In genomic region chr5:35607784-35608183, GRCm38 (mm10) we compare ENCODE assay signal across 11 mouse cellular contexts. TPM values are rescaled to one million over a fixed set of nuclear protein-coding genes. Genes with fewer than 3 reads are reported as not detected.
DNase-seq lines count a peak whose midpoint lies in the region; ATAC-seq lines count a peak whose summit lies in the region.
"Had no signal": no experiment of that assay in that cellular context is flagged by ENCODE, and none has a peak within 500 bp of the region (broad histone marks: within the 10 kb centered on the region; RNA-seq: fewer than 3 reads in every experiment).

No protein-coding gene starts in this region.

- H3K27ac ChIP-seq in kidney, embryonic 15.5 days: no peak overlapping the region
- no peak overlapping the region for H3K27ac ChIP-seq in heart, embryonic 11.5 days (ENCODE audit: low read depth, low read length)
- H3K27ac ChIP-seq in lung, embryonic 15.5 days: no peak overlapping the region
- H3K27ac ChIP-seq: liver, embryonic 15.5 days; neural tube, embryonic 15.5 days had no signal

- no peak overlapping the region for H3K4me2 ChIP-seq in kidney, embryonic 15.5 days
- H3K4me2 ChIP-seq in heart, embryonic 11.5 days: no peak overlapping the region
- no peak overlapping the region for H3K4me2 ChIP-seq in lung, embryonic 15.5 days
- H3K4me2 ChIP-seq: liver, embryonic 15.5 days; neural tube, embryonic 15.5 days had no signal

- H3K9ac ChIP-seq in kidney, embryonic 15.5 days: no peak overlapping the region
- H3K9ac ChIP-seq in heart, embryonic 11.5 days (ENCODE audit: low read depth, low read length): no peak overlapping the region
- no peak overlapping the region for H3K9ac ChIP-seq in lung, embryonic 15.5 days
- H3K9ac ChIP-seq: liver, embryonic 15.5 days; neural tube, embryonic 15.5 days had no signal

- peaks cover 30% of the 10 kb centered on the region for H3K4me1 ChIP-seq in kidney, embryonic 15.5 days
- peaks cover 17% of the 10 kb centered on the region for H3K4me1 ChIP-seq in heart, embryonic 11.5 days (ENCODE audit: control insufficient read depth, insufficient read depth, low read length)
- peaks cover 35% of the 10 kb centered on the region for H3K4me1 ChIP-seq in lung, embryonic 15.5 days
- H3K4me1 ChIP-seq: liver, embryonic 15.5 days had no signal

- DNase-seq in kidney, postnatal 14 days: peak; percentile 21
- DNase-seq in cerebellum, postnatal 10 days: peak; percentile 66 to 68
- DNase-seq in spleen, postnatal 10 days (ENCODE audit: low spot score in 2 of 2): no peak
- DNase-seq in layer of hippocampus, adult 9-10 months (ENCODE audit: low spot score): no peak
- DNase-seq in thymus, adult 18-20 months: no peak

- H3K27me3 ChIP-seq in kidney, embryonic 15.5 days: no peaks in the 10 kb centered on the region
- H3K27me3 ChIP-seq in heart, embryonic 11.5 days (ENCODE audit: control insufficient read depth, insufficient read depth, low read length): peaks cover 2% of the 10 kb centered on the region; the same call in 1 of the 2 replicates
- H3K27me3 ChIP-seq in lung, embryonic 15.5 days: no peaks in the 10 kb centered on the region
- H3K27me3 ChIP-seq: liver, embryonic 15.5 days; neural tube, embryonic 15.5 days; Patski had no signal

- peaks cover 9% of the 10 kb centered on the region; the same call in 1 of the 2 replicates for H3K36me3 ChIP-seq in kidney, embryonic 15.5 days
- no peaks in the 10 kb centered on the region; the same call in none of the 2 replicates for H3K36me3 ChIP-seq in heart, embryonic 11.5 days (ENCODE audit: control insufficient read depth, insufficient read depth, low read length)
- H3K36me3 ChIP-seq in lung, embryonic 15.5 days: no peaks in the 10 kb centered on the region
- H3K36me3 ChIP-seq: liver, embryonic 15.5 days had no signal

- ATAC-seq in kidney, embryonic 15.5 days (replicated peaks; ENCODE audit: low FRiP score): no peak
- 0 out of 2 replicates have a peak, but pooled peaks have one; percentile 16 for ATAC-seq in heart, embryonic 11.5 days (replicated peaks; ENCODE audit: insufficient number of reproducible peaks, low FRiP score, low TSS enrichment)
- peak; percentile 33; the same call in 1 of the 2 replicates for ATAC-seq in lung, embryonic 15.5 days (ENCODE audit: borderline replicate concordance, extremely low read depth, low FRiP score, low TSS enrichment)
- ATAC-seq: Patski had no signal

- H3K9me3 ChIP-seq in kidney, embryonic 15.5 days (replicated peaks): no peaks in the 10 kb centered on the region
- H3K9me3 ChIP-seq in heart, embryonic 11.5 days (replicated peaks; ENCODE audit: control insufficient read depth, low read length): no peaks in the 10 kb centered on the region
- H3K9me3 ChIP-seq in lung, embryonic 15.5 days: no peaks in the 10 kb centered on the region
- H3K9me3 ChIP-seq: liver, embryonic 15.5 days; neural tube, embryonic 15.5 days had no signal

- 78% methylated on average over 7 of the region's 7 CpGs for WGBS in kidney, embryonic 15.5 days
- 66% methylated on average over 7 of the region's 7 CpGs for WGBS in heart, embryonic 11.5 days (ENCODE audit: insufficient replicate concordance)
- 65% methylated on average over 6 of the region's 7 CpGs for WGBS in lung, embryonic 15.5 days

- H3K4me3 ChIP-seq in kidney, embryonic 15.5 days (replicated peaks): no peak overlapping the region
- no peak overlapping the region for H3K4me3 ChIP-seq in heart, embryonic 11.5 days (ENCODE audit: low read depth, low read length)
- H3K4me3 ChIP-seq in lung, embryonic 15.5 days: no peak overlapping the region
- H3K4me3 ChIP-seq: liver, embryonic 15.5 days; neural tube, embryonic 15.5 days had no signal

RNA-seq across cellular contexts. Expression of gene Acox3, which starts 24.9 kb away (rescaled TPM):
- 12.1 and 12.5 TPM in 2 replicates for polyA plus RNA-seq in kidney, embryonic 15.5 days (2015; fragmentation: Nextera tagmentation; extraction: Ambion mirVana)
- polyA plus RNA-seq in heart, embryonic 11.5 days (2014; fragmentation: Nextera tagmentation; extraction: Ambion mirVana): 10.5 and 11.4 TPM in 2 replicates
- 11.1 and 13.5 TPM in 2 replicates for polyA plus RNA-seq in lung, embryonic 15.5 days (2015; fragmentation: Nextera tagmentation; extraction: Ambion mirVana)

RNA-seq across cellular contexts. Expression of gene Trmt44, which starts 32.9 kb away (rescaled TPM):
- polyA plus RNA-seq in kidney, embryonic 15.5 days (2015; fragmentation: Nextera tagmentation; extraction: Ambion mirVana): 8.3 and 10.1 TPM in 2 replicates
- 4.6 and 4.9 TPM in 2 replicates for polyA plus RNA-seq in heart, embryonic 11.5 days (2014; fragmentation: Nextera tagmentation; extraction: Ambion mirVana)
- polyA plus RNA-seq in lung, embryonic 15.5 days (2015; fragmentation: Nextera tagmentation; extraction: Ambion mirVana): 8.0 and 8.5 TPM in 2 replicates

Comparison
In these comparisons a context has a peak if more than half of its experiments do, and no peak if none do; other contexts are left out.
1. DNase-seq: peak in kidney, postnatal 14 days (single experiment) and cerebellum, postnatal 10 days (2 of 2); none in spleen, postnatal 10 days (0 of 2), layer of hippocampus, adult 9-10 months (single experiment) and thymus, adult 18-20 months (0 of 2).